Mouse (Mus musculus): ENCODE data around the gene Col4a1. TPM values are rescaled to one million over a fixed set of nuclear protein-coding genes. Genes with fewer than 3 reads are reported as not detected.
A peak's percentile ranks its signal among the peaks of the same experiment; 100 is the strongest.

Gene Col4a1
- polyA plus RNA-seq, 1 experiment = 136 TPM

DNA sequence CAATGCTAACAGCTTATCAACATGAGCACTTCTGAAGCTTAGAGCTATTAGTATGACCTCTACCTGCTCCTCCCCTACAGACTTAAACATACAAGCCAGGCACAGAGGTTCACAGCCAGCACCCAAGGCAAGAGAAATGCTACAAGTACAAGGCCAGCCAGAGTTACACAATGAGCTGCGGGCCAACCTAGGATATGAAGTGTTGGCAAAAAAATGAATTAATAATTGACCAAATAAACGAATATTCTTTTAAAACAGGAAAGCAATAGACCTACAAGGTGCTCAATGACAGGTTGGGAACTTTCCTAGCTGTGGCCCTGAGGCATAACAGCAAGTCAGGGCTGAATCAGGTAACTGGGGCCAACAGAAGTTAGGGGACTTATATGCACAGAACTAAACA, 58.1 kb downstream of the Col4a1 start:
- H3K4me3 ChIP-seq (ENCODE audit: low read depth, low read length) = no peak overlapping the region
- WGBS = 51% methylated on average over 2 of the region's 2 CpGs
- no peak overlapping the region for H3K27ac ChIP-seq (ENCODE audit: insufficient read depth, low read depth, low read length)
- TF ChIP-seq POLR2A (IDR thresholded peaks at IDR 0.05; ENCODE audit: low read depth, low read length) (no peak), CTCF (IDR thresholded peaks at IDR 0.05; ENCODE audit: extremely low read depth, insufficient read length, insufficient replicate concordance, low read depth, low read length) (no peak)
- H3K27me3 ChIP-seq (ENCODE audit: control insufficient read depth, insufficient read depth, low read length) = no peaks in the 10 kb centered on the region
- no peaks in the 10 kb centered on the region for H3K36me3 ChIP-seq (ENCODE audit: control insufficient read depth, insufficient read depth, low read length)
- no peaks in the 10 kb centered on the region; the same call in 1 of the 2 replicates for H3K4me1 ChIP-seq (ENCODE audit: control insufficient read depth, insufficient read depth, insufficient read length, low read length)

DNA sequence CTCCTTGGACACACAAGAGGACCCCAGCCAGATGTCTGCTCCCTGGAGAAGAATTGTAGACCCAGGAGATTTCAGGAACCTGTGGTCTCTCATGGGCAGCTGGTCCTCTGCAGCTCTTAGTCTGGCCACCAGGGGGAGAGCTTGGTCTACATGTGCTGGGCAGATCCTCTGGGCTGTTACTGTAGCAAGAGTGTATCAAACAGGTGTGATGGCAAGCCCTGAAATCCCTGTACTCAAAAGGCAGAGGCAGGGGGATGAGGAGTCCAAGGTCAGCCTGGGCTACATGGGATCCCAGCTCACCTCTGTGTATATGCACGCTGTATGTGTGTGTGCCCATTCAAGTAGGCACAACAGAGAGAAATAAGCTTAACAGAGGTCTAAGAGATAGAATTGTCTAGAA, 59.1 kb downstream of the Col4a1 start:
- Histone ChIP-seq H3K36me3 (ENCODE audit: control insufficient read depth, insufficient read depth, low read length) (no peaks in the 10 kb centered on the region), H3K4me3 (ENCODE audit: low read depth, low read length) (no peak overlapping the region), H3K27ac (ENCODE audit: insufficient read depth, low read depth, low read length) (no peak overlapping the region), H3K27me3 (ENCODE audit: control insufficient read depth, insufficient read depth, low read length) (no peaks in the 10 kb centered on the region), H3K4me1 (ENCODE audit: control insufficient read depth, insufficient read depth, insufficient read length, low read length) (no peaks in the 10 kb centered on the region; the same call in 1 of the 2 replicates)
- 77% methylated on average over 1 of the region's 1 CpGs for WGBS
- TF ChIP-seq CTCF (IDR thresholded peaks at IDR 0.05; ENCODE audit: extremely low read depth, insufficient read length, insufficient replicate concordance, low read depth, low read length) = peak; percentile 90; the same call in 1 of the 2 replicates
- no peak for TF ChIP-seq POLR2A (IDR thresholded peaks at IDR 0.05; ENCODE audit: low read depth, low read length)

- Histone ChIP-seq H3K4me3 (ENCODE audit: low read depth, low read length) (no peak overlapping the region), H3K27me3 (ENCODE audit: control insufficient read depth, insufficient read depth, low read length) (no peaks in the 10 kb centered on the region), H3K36me3 (ENCODE audit: control insufficient read depth, insufficient read depth, low read length) (no peaks in the 10 kb centered on the region), H3K27ac (ENCODE audit: insufficient read depth, low read depth, low read length) (no peak overlapping the region), H3K4me1 (ENCODE audit: control insufficient read depth, insufficient read depth, insufficient read length, low read length) (no peaks in the 10 kb centered on the region; the same call in 1 of the 2 replicates)
- WGBS = 69% methylated on average over 10 of the region's 10 CpGs
- TF ChIP-seq CTCF (IDR thresholded peaks at IDR 0.05; ENCODE audit: extremely low read depth, insufficient read length, insufficient replicate concordance, low read depth, low read length) (no peak), POLR2A (IDR thresholded peaks at IDR 0.05; ENCODE audit: low read depth, low read length) (no peak)
Measured at GRCm38 (mm10) chr8:11253041-11253440, 59.6 kb downstream of the Col4a1 start.

GRCm38 (mm10) chr8:11252235-11252774, 60.3 kb downstream of the Col4a1 start:
- no peaks in the 10 kb centered on the region for H3K27me3 ChIP-seq (ENCODE audit: control insufficient read depth, insufficient read depth, low read length)
- 54% methylated on average over 7 of the region's 7 CpGs for WGBS
- H3K4me1 ChIP-seq (ENCODE audit: control insufficient read depth, insufficient read depth, insufficient read length, low read length) = no peaks in the 10 kb centered on the region; the same call in 1 of the 2 replicates
- TF ChIP-seq POLR2A (IDR thresholded peaks at IDR 0.05; ENCODE audit: low read depth, low read length) = no peak
- no peak for TF ChIP-seq CTCF (IDR thresholded peaks at IDR 0.05; ENCODE audit: extremely low read depth, insufficient read length, insufficient replicate concordance, low read depth, low read length)
- H3K4me3 ChIP-seq (ENCODE audit: low read depth, low read length) = no peak overlapping the region
- H3K36me3 ChIP-seq (ENCODE audit: control insufficient read depth, insufficient read depth, low read length) = no peaks in the 10 kb centered on the region
- no peak overlapping the region for H3K27ac ChIP-seq (ENCODE audit: insufficient read depth, low read depth, low read length)

DNA sequence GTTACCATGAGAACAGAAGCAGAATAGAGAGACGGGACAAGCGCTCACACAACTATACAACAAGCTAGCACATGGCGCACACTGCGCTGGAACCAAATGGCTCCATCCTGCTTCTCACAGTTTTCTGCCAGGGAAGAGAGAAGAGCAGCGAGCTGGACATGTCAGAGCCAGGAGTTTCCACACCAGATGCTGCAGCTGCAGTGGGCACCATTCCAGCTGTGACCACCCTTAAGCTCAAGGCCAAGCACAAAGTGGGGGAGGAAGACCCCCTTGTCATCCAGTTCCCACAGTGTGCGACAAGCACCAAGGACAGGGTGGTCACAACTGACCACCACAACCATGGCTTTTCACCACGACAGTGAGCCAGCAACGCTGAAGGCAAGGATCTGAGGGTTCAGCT, 62.5 kb downstream of the Col4a1 start:
- Histone ChIP-seq H3K36me3 (ENCODE audit: control insufficient read depth, insufficient read depth, low read length) (no peaks in the 10 kb centered on the region), H3K27me3 (ENCODE audit: control insufficient read depth, insufficient read depth, low read length) (no peaks in the 10 kb centered on the region), H3K4me1 (ENCODE audit: control insufficient read depth, insufficient read depth, insufficient read length, low read length) (no peaks in the 10 kb centered on the region), H3K27ac (ENCODE audit: insufficient read depth, low read depth, low read length) (no peak overlapping the region), H3K4me3 (ENCODE audit: low read depth, low read length) (no peak overlapping the region)
- no peak for TF ChIP-seq CTCF (IDR thresholded peaks at IDR 0.05; ENCODE audit: extremely low read depth, insufficient read length, insufficient replicate concordance, low read depth, low read length)
- TF ChIP-seq POLR2A (IDR thresholded peaks at IDR 0.05; ENCODE audit: low read depth, low read length) = no peak
- 70% methylated on average over 8 of the region's 8 CpGs for whole genome bisulfite sequencing

DNA sequence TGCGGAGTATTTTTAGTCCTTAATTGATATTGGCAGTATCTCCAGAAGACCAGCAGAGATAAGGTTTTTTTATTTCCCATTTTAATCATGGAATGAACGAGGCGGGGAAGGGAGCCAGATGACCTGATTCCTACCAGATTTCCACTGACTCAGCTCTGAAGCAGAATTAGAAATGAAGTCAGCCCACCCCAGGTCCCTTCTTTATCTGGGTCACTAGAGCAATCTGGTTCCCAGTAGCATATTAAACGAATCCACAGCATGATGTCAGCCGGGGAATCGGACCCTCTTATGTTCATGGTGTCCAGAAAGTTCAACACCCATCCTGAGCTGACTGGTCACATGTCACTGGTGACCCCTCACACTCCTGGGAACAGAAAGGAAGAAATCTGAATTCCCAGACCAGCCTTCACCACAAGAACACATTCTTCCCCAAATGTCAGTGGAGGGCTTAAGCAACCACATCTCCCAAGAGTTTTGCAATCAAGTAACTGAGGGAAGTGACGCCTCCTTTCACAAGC, 63.0 kb downstream of the Col4a1 start:
- Histone ChIP-seq H3K27me3 (ENCODE audit: control insufficient read depth, insufficient read depth, low read length) (no peaks in the 10 kb centered on the region), H3K4me1 (ENCODE audit: control insufficient read depth, insufficient read depth, insufficient read length, low read length) (no peaks in the 10 kb centered on the region), H3K27ac (ENCODE audit: insufficient read depth, low read depth, low read length) (no peak overlapping the region), H3K4me3 (ENCODE audit: low read depth, low read length) (no peak overlapping the region), H3K36me3 (ENCODE audit: control insufficient read depth, insufficient read depth, low read length) (no peaks in the 10 kb centered on the region)
- TF ChIP-seq POLR2A (IDR thresholded peaks at IDR 0.05; ENCODE audit: low read depth, low read length) (no peak), CTCF (IDR thresholded peaks at IDR 0.05; ENCODE audit: extremely low read depth, insufficient read length, insufficient replicate concordance, low read depth, low read length) (no peak)
- WGBS = 57% methylated on average over 7 of the region's 7 CpGs

DNA sequence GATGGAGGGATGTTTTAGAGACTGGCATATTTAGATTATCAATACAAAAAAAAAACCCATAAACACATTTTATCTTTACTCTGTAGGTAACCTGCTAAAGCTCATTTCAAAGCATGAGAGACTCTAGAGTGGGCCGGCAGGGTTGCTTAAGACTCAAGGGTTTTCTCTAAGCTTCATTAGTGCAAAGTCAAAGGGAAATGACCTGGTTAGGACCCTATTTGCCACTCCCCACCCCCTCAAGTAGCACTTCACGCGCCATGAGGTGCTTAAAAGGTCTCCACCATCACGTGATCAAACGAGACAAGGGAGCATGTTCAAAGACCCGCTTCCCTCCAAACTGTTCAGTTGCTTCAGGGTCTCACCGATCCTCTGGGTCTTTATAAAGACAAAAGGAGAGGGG, 63.9 kb downstream of the Col4a1 start:
- TF ChIP-seq POLR2A (IDR thresholded peaks at IDR 0.05; ENCODE audit: low read depth, low read length) (no peak), CTCF (IDR thresholded peaks at IDR 0.05; ENCODE audit: extremely low read depth, insufficient read length, insufficient replicate concordance, low read depth, low read length) (no peak)
- no peaks in the 10 kb centered on the region for H3K4me1 ChIP-seq (ENCODE audit: control insufficient read depth, insufficient read depth, insufficient read length, low read length)
- 44% methylated on average over 7 of the region's 7 CpGs for WGBS
- no peak overlapping the region for H3K27ac ChIP-seq (ENCODE audit: insufficient read depth, low read depth, low read length)
- H3K27me3 ChIP-seq (ENCODE audit: control insufficient read depth, insufficient read depth, low read length) = no peaks in the 10 kb centered on the region
- H3K36me3 ChIP-seq (ENCODE audit: control insufficient read depth, insufficient read depth, low read length) = no peaks in the 10 kb centered on the region
- H3K4me3 ChIP-seq (ENCODE audit: low read depth, low read length) = no peak overlapping the region

Measured in small intestine, adult 2 months (tissue).